Mouse (Mus musculus): Measurements from ENCODE around the gene Slc6a5. TPM values are rescaled to one million over a fixed set of nuclear protein-coding genes. Genes with fewer than 3 reads are reported as not detected.

The Slc6a5 gene
- polyA plus RNA-seq, 1 experiment = not detected

DNA sequence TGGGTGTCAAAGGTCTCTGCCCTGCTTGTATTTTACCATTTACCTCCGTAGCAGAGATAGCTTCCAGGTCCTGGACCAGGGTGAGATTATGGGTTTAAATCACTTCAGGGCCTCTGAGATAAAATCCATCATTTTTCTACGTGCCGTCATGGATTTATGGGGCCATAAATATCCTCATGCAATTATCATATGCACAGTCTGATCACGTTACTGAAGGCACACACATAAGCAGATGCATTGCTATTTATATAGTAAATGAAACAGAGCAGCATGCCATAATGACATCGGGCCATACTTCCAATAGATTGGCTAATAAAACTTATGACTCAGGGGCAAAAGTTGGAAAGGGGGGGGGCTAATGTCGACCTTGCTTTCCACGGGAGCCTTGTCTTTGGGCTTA, 44.9 kb downstream of the Slc6a5 start:
- TF ChIP-seq MAX (IDR thresholded peaks at IDR 0.05; ENCODE audit: low read depth) = no peak
- TF ChIP-seq MYOG (IDR thresholded peaks at IDR 0.05; ENCODE audit: control insufficient read depth in 1 of 3, insufficient read depth in 1 of 3, insufficient read length in 2 of 3, low read depth in 2 of 3) = no peak
- no peak for TF ChIP-seq SRF (IDR thresholded peaks at IDR 0.05; ENCODE audit: control insufficient read depth, insufficient read length, low read depth)
- no peak for TF ChIP-seq TCF12 (IDR thresholded peaks at IDR 0.05; ENCODE audit: insufficient read depth, poor library complexity, severe bottlenecking)
- no peak for TF ChIP-seq MYOD1 (IDR thresholded peaks at IDR 0.05; ENCODE audit: control insufficient read depth in 1 of 3, insufficient read length in 2 of 3, low read depth in 2 of 3)
- no peak for TF ChIP-seq POLR2AphosphoS2 (IDR thresholded peaks at IDR 0.05; ENCODE audit: insufficient read length, low read depth)
- TF ChIP-seq USF1 (IDR thresholded peaks at IDR 0.05; ENCODE audit: low read depth) = no peak
- no peak for TF ChIP-seq CEBPB (IDR thresholded peaks at IDR 0.05; ENCODE audit: insufficient read depth, poor library complexity, severe bottlenecking)
- TF ChIP-seq E2F4 (IDR thresholded peaks at IDR 0.05; ENCODE audit: insufficient read depth) = no peak
- no peak for TF ChIP-seq POLR2A (IDR thresholded peaks at IDR 0.05; ENCODE audit: insufficient read length, low read depth)
- no peak for TF ChIP-seq REST (IDR thresholded peaks at IDR 0.05; ENCODE audit: insufficient read depth, insufficient read length)
- TF ChIP-seq TCF3 (IDR thresholded peaks at IDR 0.05; ENCODE audit: insufficient read length, low read depth) = no peak
- Histone ChIP-seq H3K4me3 (no peak overlapping the region), H3K27me3 (ENCODE audit: control insufficient read depth, insufficient read depth, insufficient read length) (peaks cover 19% of the 10 kb centered on the region), H3K79me2 (ENCODE audit: control insufficient read depth, insufficient read depth) (no peaks in the 10 kb centered on the region), H3K4me2 (ENCODE audit: low read depth) (no peak overlapping the region), H3ac (ENCODE audit: control insufficient read depth, insufficient read length) (no peak overlapping the region), H3K36me3 (ENCODE audit: control insufficient read depth, insufficient read depth) (no peaks in the 10 kb centered on the region)

DNA sequence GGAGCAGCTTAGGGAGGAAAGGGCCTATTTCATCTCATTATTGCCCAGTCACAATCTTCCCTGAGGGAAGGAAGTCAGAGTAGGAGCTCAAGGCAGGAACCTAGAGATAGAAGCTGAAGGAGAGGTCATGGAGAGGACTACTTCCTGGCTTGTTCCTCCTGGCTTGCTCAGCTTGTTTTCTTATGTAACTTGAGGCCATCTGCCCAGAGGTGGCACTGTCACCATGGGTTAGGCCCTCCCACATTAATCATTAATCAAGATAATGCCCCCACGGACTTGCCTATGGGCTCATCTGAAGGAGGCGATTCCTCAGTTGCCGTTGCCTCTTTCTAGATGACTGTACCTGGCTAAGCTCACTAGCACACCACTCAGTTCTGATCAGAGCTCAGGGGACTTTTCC, 47.2 kb downstream of the Slc6a5 start:
- Histone ChIP-seq H3K79me2 (ENCODE audit: control insufficient read depth, insufficient read depth) (no peaks in the 10 kb centered on the region), H3K4me2 (ENCODE audit: low read depth) (no peak overlapping the region), H3K4me3 (no peak overlapping the region), H3K27me3 (ENCODE audit: control insufficient read depth, insufficient read depth, insufficient read length) (peaks cover 19% of the 10 kb centered on the region), H3K36me3 (ENCODE audit: control insufficient read depth, insufficient read depth) (no peaks in the 10 kb centered on the region), H3ac (ENCODE audit: control insufficient read depth, insufficient read length) (no peak overlapping the region)
- TF ChIP-seq MYOG (IDR thresholded peaks at IDR 0.05; ENCODE audit: control insufficient read depth in 1 of 3, insufficient read depth in 1 of 3, insufficient read length in 2 of 3, low read depth in 2 of 3) = no peak
- TF ChIP-seq TCF12 (IDR thresholded peaks at IDR 0.05; ENCODE audit: insufficient read depth, poor library complexity, severe bottlenecking) = no peak
- no peak for TF ChIP-seq USF1 (IDR thresholded peaks at IDR 0.05; ENCODE audit: low read depth)
- no peak for TF ChIP-seq E2F4 (IDR thresholded peaks at IDR 0.05; ENCODE audit: insufficient read depth)
- TF ChIP-seq MYOD1 (IDR thresholded peaks at IDR 0.05; ENCODE audit: control insufficient read depth in 1 of 3, insufficient read length in 2 of 3, low read depth in 2 of 3) = no peak
- TF ChIP-seq MAX (IDR thresholded peaks at IDR 0.05; ENCODE audit: low read depth) = no peak
- no peak for TF ChIP-seq CEBPB (IDR thresholded peaks at IDR 0.05; ENCODE audit: insufficient read depth, poor library complexity, severe bottlenecking)
- TF ChIP-seq POLR2AphosphoS2 (IDR thresholded peaks at IDR 0.05; ENCODE audit: insufficient read length, low read depth) = no peak

DNA sequence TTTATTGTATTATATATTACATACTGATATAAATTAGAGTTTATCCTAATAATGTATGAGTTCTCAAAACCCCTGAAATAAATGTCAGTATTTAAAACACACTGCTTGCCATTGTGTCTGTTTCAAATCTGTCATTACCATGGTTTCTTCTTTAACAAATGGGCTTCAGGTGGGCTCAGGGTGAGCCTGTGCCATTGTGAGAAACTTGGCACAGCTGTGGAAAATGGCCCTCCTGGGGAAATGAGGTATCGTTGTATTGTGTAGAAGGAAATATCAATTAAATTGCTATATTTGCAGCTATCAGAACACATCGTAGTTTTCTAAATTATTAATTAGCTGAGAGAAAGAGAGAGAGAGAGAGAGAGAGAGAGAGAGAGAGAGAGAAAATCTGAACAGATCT, 53.8 kb downstream of the Slc6a5 start:
- TF ChIP-seq MYOD1 (IDR thresholded peaks at IDR 0.05; ENCODE audit: control insufficient read depth in 1 of 3, insufficient read length in 2 of 3, low read depth in 2 of 3) (no peak), E2F4 (IDR thresholded peaks at IDR 0.05; ENCODE audit: insufficient read depth) (no peak), MYOG (IDR thresholded peaks at IDR 0.05; ENCODE audit: control insufficient read depth in 1 of 3, insufficient read depth in 1 of 3, insufficient read length in 2 of 3, low read depth in 2 of 3) (no peak), CEBPB (IDR thresholded peaks at IDR 0.05; ENCODE audit: insufficient read depth, poor library complexity, severe bottlenecking) (no peak), MAX (IDR thresholded peaks at IDR 0.05; ENCODE audit: low read depth) (no peak), POLR2AphosphoS2 (IDR thresholded peaks at IDR 0.05; ENCODE audit: insufficient read length, low read depth) (no peak), POLR2A (IDR thresholded peaks at IDR 0.05; ENCODE audit: insufficient read length, low read depth) (no peak), SRF (IDR thresholded peaks at IDR 0.05; ENCODE audit: control insufficient read depth, insufficient read length, low read depth) (no peak), TCF3 (IDR thresholded peaks at IDR 0.05; ENCODE audit: insufficient read length, low read depth) (no peak), TCF12 (IDR thresholded peaks at IDR 0.05; ENCODE audit: insufficient read depth, poor library complexity, severe bottlenecking) (no peak), USF1 (IDR thresholded peaks at IDR 0.05; ENCODE audit: low read depth) (no peak), REST (IDR thresholded peaks at IDR 0.05; ENCODE audit: insufficient read depth, insufficient read length) (no peak)
- Histone ChIP-seq H3K79me2 (ENCODE audit: control insufficient read depth, insufficient read depth) (no peaks in the 10 kb centered on the region), H3K4me2 (ENCODE audit: low read depth) (no peak overlapping the region), H3K27me3 (ENCODE audit: control insufficient read depth, insufficient read depth, insufficient read length) (peaks cover 19% of the 10 kb centered on the region), H3K4me3 (no peak overlapping the region), H3K36me3 (ENCODE audit: control insufficient read depth, insufficient read depth) (no peaks in the 10 kb centered on the region), H3ac (ENCODE audit: control insufficient read depth, insufficient read length) (no peak overlapping the region)

DNA sequence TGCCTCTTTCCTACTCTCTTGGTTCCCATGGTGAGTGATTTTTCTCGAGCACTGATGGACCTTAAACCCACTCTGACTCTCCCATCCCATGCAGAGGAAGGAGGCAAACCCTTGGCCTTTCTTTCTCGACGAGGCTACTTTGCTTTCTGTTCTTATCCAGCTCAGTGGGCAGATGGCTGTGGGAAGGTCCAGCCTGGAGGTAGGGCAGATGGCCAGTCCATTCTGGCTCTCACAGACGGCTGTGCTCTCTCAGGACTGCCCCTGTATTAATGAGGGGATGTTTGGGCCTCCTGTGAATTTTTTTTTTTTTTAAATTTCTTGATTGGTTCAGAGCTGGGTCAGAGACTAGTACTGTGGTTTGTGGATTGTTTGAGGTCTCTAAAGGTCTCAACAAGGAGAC, 59.6 kb downstream of the Slc6a5 start:
- TF ChIP-seq POLR2AphosphoS2 (IDR thresholded peaks at IDR 0.05; ENCODE audit: insufficient read length, low read depth) (no peak), POLR2A (IDR thresholded peaks at IDR 0.05; ENCODE audit: insufficient read length, low read depth) (no peak), E2F4 (IDR thresholded peaks at IDR 0.05; ENCODE audit: insufficient read depth) (no peak), MYOG (IDR thresholded peaks at IDR 0.05; ENCODE audit: control insufficient read depth in 1 of 3, insufficient read depth in 1 of 3, insufficient read length in 2 of 3, low read depth in 2 of 3) (no peak), TCF3 (IDR thresholded peaks at IDR 0.05; ENCODE audit: insufficient read length, low read depth) (no peak), MYOD1 (IDR thresholded peaks at IDR 0.05; ENCODE audit: control insufficient read depth in 1 of 3, insufficient read length in 2 of 3, low read depth in 2 of 3) (no peak), USF1 (IDR thresholded peaks at IDR 0.05; ENCODE audit: low read depth) (no peak), TCF12 (IDR thresholded peaks at IDR 0.05; ENCODE audit: insufficient read depth, poor library complexity, severe bottlenecking) (no peak), MAX (IDR thresholded peaks at IDR 0.05; ENCODE audit: low read depth) (no peak), CEBPB (IDR thresholded peaks at IDR 0.05; ENCODE audit: insufficient read depth, poor library complexity, severe bottlenecking) (no peak), REST (IDR thresholded peaks at IDR 0.05; ENCODE audit: insufficient read depth, insufficient read length) (no peak), SRF (IDR thresholded peaks at IDR 0.05; ENCODE audit: control insufficient read depth, insufficient read length, low read depth) (no peak)
- no peaks in the 10 kb centered on the region for H3K36me3 ChIP-seq (ENCODE audit: control insufficient read depth, insufficient read depth)

More for the DNA sequence above, 59.6 kb downstream of the Slc6a5 start:
- H3ac ChIP-seq (ENCODE audit: control insufficient read depth, insufficient read length) = no peak overlapping the region
- no peak overlapping the region for H3K4me2 ChIP-seq (ENCODE audit: low read depth)
- peaks cover 11% of the 10 kb centered on the region for H3K27me3 ChIP-seq (ENCODE audit: control insufficient read depth, insufficient read depth, insufficient read length)
- H3K79me2 ChIP-seq (ENCODE audit: control insufficient read depth, insufficient read depth) = no peaks in the 10 kb centered on the region
- no peak overlapping the region for H3K4me3 ChIP-seq
